Mouse (Mus musculus): Measurements from ENCODE around the gene Car3. TPM values are rescaled to one million over a fixed set of nuclear protein-coding genes. Genes with fewer than 3 reads are reported as not detected.

Gene Car3
- polyA plus RNA-seq, 1 experiment from 2014 or later = 19.8 TPM

DNA sequence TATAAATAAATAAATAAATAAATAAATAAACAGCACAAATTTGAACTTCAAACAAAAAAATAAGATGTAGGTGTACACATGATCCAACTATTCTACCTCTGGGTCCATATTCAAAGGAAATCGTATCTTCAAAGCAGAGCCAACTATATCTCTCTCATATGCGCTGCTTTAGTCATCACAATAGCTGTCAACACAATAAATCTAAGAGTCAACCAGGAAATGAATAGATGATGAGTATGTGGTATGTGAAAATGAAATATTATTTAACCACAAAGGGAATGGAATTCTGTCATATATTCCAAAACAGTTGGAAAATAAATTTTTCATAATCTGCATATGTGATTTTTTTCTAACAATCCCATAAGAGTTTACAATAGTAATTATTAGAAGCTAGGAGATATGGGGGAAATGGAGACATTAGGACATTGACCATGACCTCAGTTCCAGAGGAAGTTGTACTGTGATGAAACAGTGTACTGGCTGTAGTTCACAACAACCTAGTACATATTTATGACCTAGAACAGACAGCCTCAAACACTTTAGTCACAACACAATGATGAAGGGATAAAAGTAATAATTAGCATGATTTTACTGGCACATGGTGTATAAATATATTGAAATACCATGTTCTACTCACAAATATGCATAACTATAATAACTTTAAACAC is 14.6 kb upstream of the Car3 start:
- no peaks in the 10 kb centered on the region for H3K9me3 ChIP-seq (replicated peaks; ENCODE audit: control insufficient read depth, low read length)
- 73% methylated on average over 2 of the region's 2 CpGs for WGBS (ENCODE audit: insufficient replicate concordance)
- H3K27me3 ChIP-seq (ENCODE audit: control insufficient read depth, insufficient read depth, low read length) = no peaks in the 10 kb centered on the region
- ATAC-seq (replicated peaks; ENCODE audit: insufficient number of reproducible peaks, low FRiP score, low TSS enrichment) = no peak
- no peaks in the 10 kb centered on the region for H3K4me1 ChIP-seq (ENCODE audit: control insufficient read depth, insufficient read depth, low read length)
- H3K4me3 ChIP-seq (ENCODE audit: low read depth, low read length) = no peak overlapping the region
- H3K4me2 ChIP-seq = no peak overlapping the region
- no peak overlapping the region for H3K9ac ChIP-seq (ENCODE audit: low read depth, low read length)
- H3K36me3 ChIP-seq (ENCODE audit: control insufficient read depth, insufficient read depth, low read length) = no peaks in the 10 kb centered on the region
- no peak overlapping the region for H3K27ac ChIP-seq (ENCODE audit: low read depth, low read length)

DNA sequence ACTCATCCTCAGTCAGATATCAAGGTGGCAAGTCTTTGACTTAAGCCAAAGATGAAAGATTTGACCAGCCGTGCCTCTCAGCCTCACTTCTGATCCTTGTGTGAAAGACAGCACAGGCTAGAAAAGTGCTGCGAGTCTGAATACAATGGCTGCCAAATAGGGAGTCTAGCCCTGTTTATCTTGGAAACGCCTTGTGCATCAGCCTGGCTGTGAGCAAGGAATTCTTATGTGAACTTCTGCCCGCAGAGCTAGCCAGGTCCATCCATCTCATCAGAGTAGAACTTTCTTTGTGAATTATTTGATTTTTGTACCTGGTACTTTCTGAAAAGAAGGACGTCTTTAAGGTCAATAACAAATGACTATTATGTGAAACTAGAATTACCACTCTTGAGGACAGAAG is 9.3 kb upstream of the Car3 start:
- Histone ChIP-seq H3K4me3 (ENCODE audit: low read depth, low read length) (no peak overlapping the region), H3K9me3 (replicated peaks; ENCODE audit: control insufficient read depth, low read length) (no peaks in the 10 kb centered on the region), H3K36me3 (ENCODE audit: control insufficient read depth, insufficient read depth, low read length) (no peaks in the 10 kb centered on the region), H3K27me3 (ENCODE audit: control insufficient read depth, insufficient read depth, low read length) (no peaks in the 10 kb centered on the region), H3K27ac (ENCODE audit: low read depth, low read length) (no peak overlapping the region), H3K4me1 (ENCODE audit: control insufficient read depth, insufficient read depth, low read length) (no peaks in the 10 kb centered on the region), H3K4me2 (no peak overlapping the region), H3K9ac (ENCODE audit: low read depth, low read length) (no peak overlapping the region)
- ATAC-seq (replicated peaks; ENCODE audit: insufficient number of reproducible peaks, low FRiP score, low TSS enrichment) = no peak
- WGBS (ENCODE audit: insufficient replicate concordance) = 62% methylated on average over 5 of the region's 5 CpGs

DNA sequence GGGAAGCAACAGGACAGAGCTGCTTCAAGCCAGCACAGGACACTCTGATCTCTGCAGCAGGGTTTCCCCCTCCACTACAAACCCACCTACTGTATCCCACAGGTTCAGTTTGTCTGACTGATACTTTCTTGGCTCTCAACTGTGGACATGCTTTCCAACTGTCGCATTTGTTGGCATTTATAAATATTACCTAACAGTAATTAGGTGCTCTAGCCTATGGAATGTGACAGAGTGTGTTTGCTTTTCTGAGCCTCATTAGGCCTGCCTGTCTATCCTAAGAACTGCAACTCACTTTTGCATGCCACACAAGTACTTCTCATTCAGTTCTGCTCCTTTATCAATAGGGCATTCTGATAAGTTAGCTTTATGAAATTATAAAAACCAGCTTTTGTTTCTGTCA is 8.9 kb upstream of the Car3 start:
- Histone ChIP-seq H3K4me2 (no peak overlapping the region), H3K9me3 (replicated peaks; ENCODE audit: control insufficient read depth, low read length) (no peaks in the 10 kb centered on the region), H3K27ac (ENCODE audit: low read depth, low read length) (no peak overlapping the region), H3K4me1 (ENCODE audit: control insufficient read depth, insufficient read depth, low read length) (no peaks in the 10 kb centered on the region), H3K4me3 (ENCODE audit: low read depth, low read length) (no peak overlapping the region), H3K9ac (ENCODE audit: low read depth, low read length) (no peak overlapping the region), H3K36me3 (ENCODE audit: control insufficient read depth, insufficient read depth, low read length) (no peaks in the 10 kb centered on the region), H3K27me3 (ENCODE audit: control insufficient read depth, insufficient read depth, low read length) (no peaks in the 10 kb centered on the region)
- ATAC-seq (replicated peaks; ENCODE audit: insufficient number of reproducible peaks, low FRiP score, low TSS enrichment) = no peak
- 78% methylated on average over 1 of the region's 1 CpGs for WGBS (ENCODE audit: insufficient replicate concordance)

DNA sequence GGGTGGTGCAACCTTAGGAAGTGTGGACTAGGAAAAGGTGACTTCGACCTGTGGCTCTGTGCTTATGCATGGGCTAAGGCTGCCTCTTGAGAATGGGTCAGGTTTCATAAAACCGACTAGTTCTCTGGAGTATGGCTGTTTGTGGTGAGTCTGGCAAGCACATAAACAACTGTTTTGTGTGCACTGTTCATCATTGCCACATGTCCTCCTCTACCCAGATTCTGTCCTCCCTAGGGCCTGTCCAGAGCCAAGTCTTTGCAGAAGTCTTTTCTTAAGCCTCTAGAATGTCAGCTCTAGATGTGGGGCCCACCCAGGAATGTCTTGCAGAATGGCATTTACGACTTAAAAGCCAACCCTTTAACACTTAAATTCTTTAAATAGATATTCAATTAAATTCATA is 5.4 kb upstream of the Car3 start:
- Histone ChIP-seq H3K36me3 (ENCODE audit: control insufficient read depth, insufficient read depth, low read length) (no peaks in the 10 kb centered on the region), H3K9me3 (replicated peaks; ENCODE audit: control insufficient read depth, low read length) (no peaks in the 10 kb centered on the region), H3K4me2 (no peak overlapping the region), H3K27ac (ENCODE audit: low read depth, low read length) (no peak overlapping the region), H3K4me1 (ENCODE audit: control insufficient read depth, insufficient read depth, low read length) (no peaks in the 10 kb centered on the region), H3K9ac (ENCODE audit: low read depth, low read length) (no peak overlapping the region), H3K27me3 (ENCODE audit: control insufficient read depth, insufficient read depth, low read length) (no peaks in the 10 kb centered on the region), H3K4me3 (ENCODE audit: low read depth, low read length) (no peak overlapping the region)
- no peak for ATAC-seq (replicated peaks; ENCODE audit: insufficient number of reproducible peaks, low FRiP score, low TSS enrichment)
- WGBS (ENCODE audit: insufficient replicate concordance) = 79% methylated on average over 3 of the region's 3 CpGs

DNA sequence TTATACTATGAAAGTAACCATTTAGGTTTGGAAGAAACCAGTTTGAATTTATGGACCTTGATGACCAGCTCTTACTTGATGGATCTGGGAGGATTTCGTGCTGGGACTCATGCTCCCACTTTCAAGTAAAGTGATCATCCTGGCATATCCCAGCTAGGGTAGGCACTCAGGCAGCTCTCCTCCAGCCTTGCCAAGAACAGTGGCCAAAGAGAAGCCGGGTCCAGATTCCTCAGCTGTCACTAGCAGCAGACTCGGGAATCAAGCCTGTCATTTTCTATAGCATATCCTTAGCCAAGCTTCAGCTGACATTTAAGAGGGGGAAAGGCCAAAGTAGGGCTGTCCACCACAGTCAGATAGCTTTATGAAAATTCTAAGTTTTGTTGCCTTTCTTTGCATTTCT is 3.0 kb upstream of the Car3 start:
- Histone ChIP-seq H3K36me3 (ENCODE audit: control insufficient read depth, insufficient read depth, low read length) (no peaks in the 10 kb centered on the region), H3K27ac (ENCODE audit: low read depth, low read length) (no peak overlapping the region), H3K4me2 (no peak overlapping the region), H3K4me1 (ENCODE audit: control insufficient read depth, insufficient read depth, low read length) (no peaks in the 10 kb centered on the region), H3K9ac (ENCODE audit: low read depth, low read length) (no peak overlapping the region), H3K9me3 (replicated peaks; ENCODE audit: control insufficient read depth, low read length) (no peaks in the 10 kb centered on the region), H3K27me3 (ENCODE audit: control insufficient read depth, insufficient read depth, low read length) (no peaks in the 10 kb centered on the region), H3K4me3 (ENCODE audit: low read depth, low read length) (no peak overlapping the region)
- 72% methylated on average over 3 of the region's 3 CpGs for WGBS (ENCODE audit: insufficient replicate concordance)
- ATAC-seq (replicated peaks; ENCODE audit: insufficient number of reproducible peaks, low FRiP score, low TSS enrichment) = no peak

DNA sequence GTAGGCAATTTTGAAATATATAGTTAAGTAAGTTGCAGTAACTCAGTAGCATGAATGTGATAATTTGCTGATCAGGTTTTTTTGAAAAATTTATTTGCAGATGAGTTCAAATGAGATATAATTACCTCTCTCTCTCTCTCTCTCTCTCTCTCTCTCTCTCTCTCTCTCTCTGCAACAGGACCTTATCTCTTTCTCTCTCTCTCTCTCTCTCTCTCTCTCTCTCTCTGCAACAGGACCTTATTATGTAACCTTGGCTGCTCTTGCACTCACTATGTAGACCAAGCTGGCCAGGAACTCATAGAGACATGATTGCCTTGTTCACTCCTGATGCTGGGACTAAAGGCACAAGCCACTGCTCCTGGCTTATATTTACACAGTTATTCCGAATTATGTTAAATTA is 2.1 kb upstream of the Car3 start:
- Histone ChIP-seq H3K36me3 (ENCODE audit: control insufficient read depth, insufficient read depth, low read length) (no peaks in the 10 kb centered on the region), H3K9me3 (replicated peaks; ENCODE audit: control insufficient read depth, low read length) (no peaks in the 10 kb centered on the region), H3K27me3 (ENCODE audit: control insufficient read depth, insufficient read depth, low read length) (no peaks in the 10 kb centered on the region), H3K27ac (ENCODE audit: low read depth, low read length) (no peak overlapping the region), H3K4me2 (no peak overlapping the region), H3K4me1 (ENCODE audit: control insufficient read depth, insufficient read depth, low read length) (no peaks in the 10 kb centered on the region), H3K4me3 (ENCODE audit: low read depth, low read length) (no peak overlapping the region), H3K9ac (ENCODE audit: low read depth, low read length) (no peak overlapping the region)
- no peak for ATAC-seq (replicated peaks; ENCODE audit: insufficient number of reproducible peaks, low FRiP score, low TSS enrichment)
- WGBS (ENCODE audit: insufficient replicate concordance) = 64% methylated on average over 1 of the region's 1 CpGs

DNA sequence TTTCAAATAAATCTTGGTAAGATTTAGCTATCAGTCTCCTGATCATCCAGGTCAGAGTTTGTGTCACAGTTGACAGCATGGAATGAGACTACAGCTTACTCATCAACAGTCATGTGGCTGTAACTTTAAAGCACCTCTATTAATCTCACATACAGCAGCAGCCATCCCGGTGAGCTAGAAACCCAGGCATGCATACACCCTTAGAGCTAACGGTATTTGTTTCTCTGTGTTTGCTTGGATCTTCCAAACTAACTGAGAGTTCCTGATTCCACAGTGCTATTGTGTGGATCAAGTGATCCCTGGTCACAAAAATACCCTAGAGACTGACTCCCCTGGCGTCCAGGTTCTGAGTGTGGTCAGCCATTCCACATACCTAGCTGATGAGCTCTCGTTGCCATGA is 1.5 kb upstream of the Car3 start:
- ATAC-seq (replicated peaks; ENCODE audit: insufficient number of reproducible peaks, low FRiP score, low TSS enrichment) = no peak
- no peak overlapping the region for H3K4me2 ChIP-seq
- H3K27me3 ChIP-seq (ENCODE audit: control insufficient read depth, insufficient read depth, low read length) = no peaks in the 10 kb centered on the region
- no peaks in the 10 kb centered on the region for H3K9me3 ChIP-seq (replicated peaks; ENCODE audit: control insufficient read depth, low read length)
- no peak overlapping the region for H3K9ac ChIP-seq (ENCODE audit: low read depth, low read length)
- no peak overlapping the region for H3K4me3 ChIP-seq (ENCODE audit: low read depth, low read length)
- H3K36me3 ChIP-seq (ENCODE audit: control insufficient read depth, insufficient read depth, low read length) = no peaks in the 10 kb centered on the region
- no peaks in the 10 kb centered on the region for H3K4me1 ChIP-seq (ENCODE audit: control insufficient read depth, insufficient read depth, low read length)
- 40% methylated on average over 4 of the region's 4 CpGs for WGBS (ENCODE audit: insufficient replicate concordance)
- H3K27ac ChIP-seq (ENCODE audit: low read depth, low read length) = no peak overlapping the region

DNA sequence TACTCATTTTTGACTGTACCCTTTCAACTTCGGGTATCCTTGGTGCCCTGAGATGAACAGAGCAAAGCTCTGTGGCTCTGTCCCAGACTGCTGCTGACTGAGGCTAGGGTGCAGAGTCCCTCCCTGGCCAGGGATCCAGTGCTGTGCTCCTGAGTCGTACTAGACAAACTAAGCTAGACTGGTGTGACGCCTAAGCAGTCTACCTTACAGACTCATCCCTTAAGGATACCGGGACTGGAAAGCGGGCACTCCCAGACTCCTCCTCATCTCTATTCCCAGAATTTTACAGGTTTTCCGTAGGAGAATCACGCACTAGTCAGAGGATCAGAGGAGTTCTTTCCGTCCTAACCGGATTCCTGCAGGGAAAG is 674 bp upstream of the Car3 start:
- peak overlapping the region; percentile 28; the same call in 1 of the 2 replicates for H3K9ac ChIP-seq (ENCODE audit: low read depth, low read length)
- H3K27me3 ChIP-seq (ENCODE audit: control insufficient read depth, insufficient read depth, low read length) = no peaks in the 10 kb centered on the region
- H3K9me3 ChIP-seq (replicated peaks; ENCODE audit: control insufficient read depth, low read length) = no peaks in the 10 kb centered on the region
- no peaks in the 10 kb centered on the region for H3K36me3 ChIP-seq (ENCODE audit: control insufficient read depth, insufficient read depth, low read length)
- ATAC-seq (replicated peaks; ENCODE audit: insufficient number of reproducible peaks, low FRiP score, low TSS enrichment) = peak; percentile 61; the same call in 1 of the 2 replicates
- peak overlapping the region; percentile 76 for H3K4me2 ChIP-seq
- H3K27ac ChIP-seq (ENCODE audit: low read depth, low read length) = no peak overlapping the region
- H3K4me3 ChIP-seq (ENCODE audit: low read depth, low read length) = peak overlapping the region; percentile 44
- no peaks in the 10 kb centered on the region for H3K4me1 ChIP-seq (ENCODE audit: control insufficient read depth, insufficient read depth, low read length)
- under 1% methylated on average over 9 of the region's 9 CpGs for WGBS (ENCODE audit: insufficient replicate concordance)

DNA sequence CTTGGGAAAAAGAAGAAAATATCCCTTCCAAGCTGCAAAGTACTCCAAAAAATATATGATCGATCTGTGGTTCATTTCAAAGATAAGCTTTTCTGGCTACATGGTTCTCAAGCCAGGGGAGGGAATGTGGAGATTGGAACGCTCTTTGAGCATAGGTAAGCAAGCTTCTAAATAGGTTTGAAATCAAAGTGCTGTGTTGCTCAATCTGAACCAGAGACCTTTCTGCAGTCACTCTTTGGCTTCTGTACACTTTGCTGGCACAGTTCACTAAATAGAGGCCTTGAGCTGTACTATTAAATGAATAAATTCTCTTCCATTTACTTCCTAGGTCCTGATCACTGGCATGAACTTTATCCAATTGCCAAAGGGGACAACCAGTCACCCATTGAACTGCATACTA is 610 bp downstream of the Car3 start:
- Histone ChIP-seq H3K27ac (ENCODE audit: low read depth, low read length) (no peak overlapping the region), H3K9me3 (replicated peaks; ENCODE audit: control insufficient read depth, low read length) (no peaks in the 10 kb centered on the region), H3K4me3 (ENCODE audit: low read depth, low read length) (no peak overlapping the region), H3K4me1 (ENCODE audit: control insufficient read depth, insufficient read depth, low read length) (no peaks in the 10 kb centered on the region), H3K27me3 (ENCODE audit: control insufficient read depth, insufficient read depth, low read length) (no peaks in the 10 kb centered on the region), H3K9ac (ENCODE audit: low read depth, low read length) (no peak overlapping the region), H3K4me2 (no peak overlapping the region), H3K36me3 (ENCODE audit: control insufficient read depth, insufficient read depth, low read length) (no peaks in the 10 kb centered on the region)
- WGBS (ENCODE audit: insufficient replicate concordance) = 75% methylated on average over 2 of the region's 2 CpGs
- no peak for ATAC-seq (replicated peaks; ENCODE audit: insufficient number of reproducible peaks, low FRiP score, low TSS enrichment)

All from heart, embryonic 11.5 days (tissue).